Mouse (Mus musculus) retina, postnatal 7 days (tissue): Measurements from ENCODE around the gene Ttyh2.
"Not testable (repeated sequence)": the region's sequence is repeated elsewhere in the genome, so short reads cannot be mapped to it uniquely, and the experiment has no call there.

ENCODE experiments used
- DNase-seq: peaks from one replicate; pipeline ENCODE4 v3.0.0-alpha.2; 2012; ENCODE audit warnings: low read depth, low spot score

Gene Ttyh2

GRCm38 (mm10) chr11:114657737-114658136, 17.5 kb upstream of the Ttyh2 start:
- no peak for DNase-seq

- no peak for DNase-seq
These were observed 13.1 kb upstream of the Ttyh2 start for GRCm38 (mm10) chr11:114662161-114662560.

GRCm38 (mm10) chr11:114662746-114663362, 12.4 kb upstream of the Ttyh2 start:
- no peak for DNase-seq

GRCm38 (mm10) chr11:114664164-114664563, 11.1 kb upstream of the Ttyh2 start:
- DNase-seq, result no peak

DNA sequence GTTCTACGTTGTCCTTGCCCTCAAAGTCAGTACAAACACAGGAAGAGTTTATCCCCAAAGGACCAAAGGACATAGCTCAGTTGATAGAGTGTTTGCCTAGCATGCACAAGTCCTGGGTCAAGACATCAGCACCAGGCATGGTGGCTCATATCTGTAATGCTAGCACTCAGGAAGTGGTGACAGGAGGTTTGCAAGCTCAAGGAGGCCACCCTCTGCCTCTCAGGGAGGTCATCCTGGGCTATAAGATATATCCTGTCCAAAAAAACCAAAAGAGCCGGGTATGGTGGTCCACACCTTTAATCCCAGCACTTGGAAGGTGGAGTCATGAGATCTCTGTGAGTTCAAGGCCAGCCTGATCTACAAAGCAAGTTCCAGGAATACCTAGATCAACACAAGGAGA, 9.8 kb upstream of the Ttyh2 start:
- DNase-seq, result no peak

DNA sequence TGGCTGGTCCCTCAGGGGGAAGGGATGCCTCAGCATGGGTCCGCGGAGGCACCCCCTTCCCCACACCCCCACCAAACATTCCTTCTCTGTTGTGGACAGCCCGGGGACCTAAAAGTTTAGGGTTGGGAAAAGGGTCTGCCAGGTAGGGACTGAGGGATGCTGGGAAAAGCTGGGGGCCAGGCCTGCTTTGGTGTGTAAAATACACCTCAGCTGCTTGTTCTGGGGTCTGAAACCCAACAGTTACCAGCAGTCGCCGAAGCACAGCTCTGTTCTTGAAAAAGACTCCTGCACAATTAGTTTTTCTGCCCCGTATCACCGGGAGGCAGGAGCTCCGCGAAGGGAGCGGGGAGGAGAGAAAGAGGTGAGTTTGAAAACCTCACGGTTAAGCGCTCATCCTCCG, 8.4 kb upstream of the Ttyh2 start:
- DNase-seq, result no peak

DNA sequence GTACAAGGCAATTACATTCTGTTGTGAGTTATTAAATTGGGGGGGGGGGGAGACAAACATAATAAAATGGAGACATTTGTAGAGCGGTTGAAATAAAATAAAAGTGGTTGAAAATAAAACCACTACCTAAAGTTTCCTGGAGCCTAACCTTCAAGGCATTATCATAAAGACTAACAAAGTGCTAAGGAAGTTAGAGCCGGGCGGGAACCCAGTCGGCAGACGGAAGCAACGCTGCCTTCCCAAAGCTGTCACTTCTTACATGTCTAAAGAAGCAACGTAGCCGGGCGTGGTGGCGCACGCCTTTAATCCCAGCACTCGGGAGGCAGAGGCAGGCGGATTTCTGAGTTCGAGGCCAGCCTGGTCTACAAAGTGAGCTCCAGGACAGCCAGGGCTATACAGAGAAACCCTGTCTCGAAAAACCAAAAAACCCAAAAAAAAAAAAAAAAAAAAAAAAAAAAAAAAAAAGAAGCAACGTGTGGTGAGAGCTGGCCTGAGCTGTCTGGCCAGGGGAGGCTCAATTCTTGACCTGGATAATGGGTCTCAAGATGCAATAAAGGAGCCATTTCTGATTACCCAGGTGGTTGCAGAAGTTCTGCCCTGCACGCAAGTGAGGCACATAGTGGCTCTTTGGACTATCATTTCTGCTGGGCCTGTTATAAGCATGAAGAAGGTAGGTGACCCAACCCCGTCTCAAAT, 7.8 kb upstream of the Ttyh2 start:
- no peak for DNase-seq

- not testable (repeated sequence) for DNase-seq
These were observed 7.3 kb upstream of the Ttyh2 start for GRCm38 (mm10) chr11:114667932-114668285.

- DNase-seq, result peak; percentile 97
These were observed 6.9 kb upstream of the Ttyh2 start, which contains the start of gene Rpl38 for GRCm38 (mm10) chr11:114668301-114668710. Rpl38 (plus strand) TSS chr11:114668524.

GRCm38 (mm10) chr11:114668741-114669623, 6.2 kb upstream of the Ttyh2 start:
- DNase-seq, result no peak

DNA sequence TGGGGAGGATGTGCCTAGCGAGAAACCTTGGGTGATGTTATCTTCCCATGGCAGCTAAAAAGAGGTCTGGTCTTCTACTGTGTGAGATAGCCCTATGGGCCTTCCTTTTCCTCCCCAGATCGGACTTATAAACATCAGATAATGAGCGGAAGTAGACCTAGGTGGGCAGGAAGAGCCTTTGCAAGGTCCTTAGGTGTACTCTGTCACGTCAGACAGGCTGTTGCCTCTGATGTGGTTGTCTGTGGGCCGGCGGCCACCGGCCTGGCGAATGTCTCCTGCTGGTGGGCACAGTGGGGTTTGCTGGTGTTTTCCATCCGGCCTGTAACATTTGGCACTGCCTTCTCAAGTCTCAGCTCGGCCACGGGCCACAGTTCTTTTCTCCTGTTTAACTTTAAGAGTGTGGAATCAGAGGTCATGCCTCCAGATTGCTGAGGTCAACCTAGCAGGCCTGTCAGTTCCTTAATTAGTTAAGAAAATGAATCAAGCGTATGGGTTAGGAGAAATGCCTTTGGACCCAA, 5.5 kb upstream of the Ttyh2 start:
- no peak for DNase-seq

GRCm38 (mm10) chr11:114671147-114671546, 4.1 kb upstream of the Ttyh2 start:
- no peak for DNase-seq

DNA sequence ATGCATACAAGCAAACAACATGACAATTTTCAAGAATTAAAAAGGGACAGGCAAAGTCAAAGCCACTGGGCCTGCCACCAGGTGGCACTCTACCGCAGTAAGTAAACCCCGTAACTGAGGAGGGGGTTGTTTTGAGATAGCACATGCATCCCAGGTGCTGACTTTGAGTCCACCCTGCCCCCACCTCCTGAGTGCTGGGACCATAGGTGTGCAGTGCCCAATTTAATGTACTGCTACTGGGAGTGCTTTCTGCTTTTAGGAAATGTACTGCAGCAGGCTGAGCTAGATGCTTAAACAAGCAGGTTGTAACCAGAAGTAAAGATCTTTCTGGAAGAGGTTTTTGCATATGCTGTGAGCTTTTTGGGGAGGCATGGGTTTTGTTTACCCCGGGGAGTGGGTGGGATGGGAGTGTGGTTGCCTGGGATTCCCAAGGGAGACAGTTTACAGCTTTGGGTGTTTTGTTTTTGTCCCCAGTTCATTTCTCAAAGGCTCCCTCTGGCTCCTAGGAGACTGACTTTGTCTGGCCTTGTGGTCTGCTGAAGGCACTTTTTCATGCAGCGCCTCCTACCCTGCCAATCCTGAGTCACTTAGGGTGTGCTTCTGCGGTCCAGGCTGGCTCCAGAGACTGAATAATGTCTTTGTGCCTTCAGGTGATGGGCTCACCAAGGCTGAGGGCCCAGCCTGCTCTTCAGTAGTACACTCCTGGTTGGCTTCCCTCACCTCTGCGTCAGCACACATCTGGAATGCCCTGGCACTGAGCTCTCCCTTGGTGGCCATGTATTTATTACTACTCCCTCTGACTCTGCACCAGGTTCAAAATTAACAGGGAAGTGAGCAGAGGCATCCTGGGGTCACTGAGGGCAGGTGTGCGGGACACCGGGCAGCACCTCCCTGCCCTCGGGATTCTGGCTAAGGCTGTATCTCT, 2.2 kb upstream of the Ttyh2 start:
- no peak for DNase-seq

GRCm38 (mm10) chr11:114673719-114674050, 1.5 kb upstream of the Ttyh2 start:
- no peak for DNase-seq

- no peak for DNase-seq
These were observed 1.1 kb upstream of the Ttyh2 start for GRCm38 (mm10) chr11:114674180-114674579.

DNA sequence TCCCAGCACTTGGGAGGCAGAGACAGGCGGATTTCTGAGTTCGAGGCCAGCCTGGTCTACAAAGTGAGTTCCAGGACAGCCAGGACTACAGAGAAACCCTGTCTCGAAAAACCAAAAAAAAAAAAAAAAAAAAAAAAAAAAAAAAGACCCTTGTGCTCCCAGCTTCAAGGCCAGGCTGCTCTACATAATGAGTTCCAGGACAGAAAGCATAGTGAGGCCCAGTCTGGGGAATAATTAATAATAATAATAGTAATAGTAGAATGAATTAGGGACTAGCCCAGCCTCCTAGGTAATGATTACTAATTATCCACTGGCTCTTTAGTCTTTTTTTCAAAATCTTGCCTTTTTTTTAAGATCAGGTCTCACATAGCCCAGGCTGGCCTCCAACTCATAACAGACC, 435 bp upstream of the Ttyh2 start:
- not testable (repeated sequence) for DNase-seq

DNA sequence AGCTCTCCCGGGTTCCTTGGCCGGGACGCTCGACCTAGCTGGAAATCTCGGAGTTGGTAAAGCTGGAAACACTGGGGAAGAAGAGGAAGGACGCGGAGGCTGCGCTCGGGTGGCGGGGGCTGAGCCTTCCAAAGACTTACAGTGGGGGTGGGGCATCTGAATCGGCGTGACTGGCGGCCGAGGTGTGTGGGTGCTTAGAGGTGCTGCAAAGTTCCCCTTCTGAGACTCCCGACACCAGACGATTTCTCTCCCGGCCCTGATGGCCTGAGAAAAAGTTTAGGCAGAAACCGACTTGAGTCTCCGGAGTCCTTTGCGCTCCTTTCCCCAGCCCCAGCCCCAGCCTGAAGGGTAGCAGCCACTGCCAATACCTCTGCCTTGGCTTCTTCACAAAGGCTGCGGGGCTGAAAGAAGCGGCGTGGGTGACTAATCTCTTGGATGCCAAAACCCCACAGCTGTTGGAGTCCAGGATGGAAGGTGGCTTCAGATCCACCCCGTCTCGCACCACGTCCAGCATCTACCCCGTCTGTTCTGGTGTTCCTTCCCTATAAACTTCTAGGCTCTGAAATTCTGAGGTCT, 683 bp downstream of the Ttyh2 start:
- no peak for DNase-seq

DNA sequence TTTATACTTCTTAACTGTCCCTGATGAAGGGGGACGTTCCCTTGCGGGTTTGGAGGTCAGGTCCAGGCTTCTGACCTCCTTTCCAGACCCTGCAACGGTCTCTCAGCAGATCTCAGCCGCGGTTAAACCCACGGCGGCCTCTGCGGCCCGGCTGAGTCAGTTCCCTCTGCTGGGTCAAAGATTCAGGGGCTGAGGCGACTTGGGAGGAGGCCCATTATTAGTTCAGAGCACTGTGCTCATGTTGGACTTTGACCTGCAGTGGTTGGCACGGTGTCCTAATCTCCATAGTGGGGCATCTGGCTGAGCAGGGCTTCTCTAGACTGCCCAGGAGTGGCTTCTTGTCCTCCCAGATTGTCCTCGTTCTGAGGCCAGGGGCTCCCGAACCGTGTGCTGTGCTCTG, 1.2 kb downstream of the Ttyh2 start:
- DNase-seq, result no peak

- no peak for DNase-seq
These were observed 1.8 kb downstream of the Ttyh2 start for GRCm38 (mm10) chr11:114676896-114677530.

GRCm38 (mm10) chr11:114679582-114679981, 4.4 kb downstream of the Ttyh2 start:
- DNase-seq, result no peak
